Mouse (Mus musculus) forebrain, embryonic 15.5 days (tissue): Measurements from ENCODE around the gene Usp6nl. TPM values are rescaled to one million over a fixed set of nuclear protein-coding genes. Genes with fewer than 3 reads are reported as not detected.

Experiments used
- ATAC-seq: fragments of 200-750 bp; cut with Nextera tagmentation; replicated peaks from 2 replicates; pipeline ENCODE4 v1.8.0; 2017; ENCODE audit warnings: mild to moderate bottlenecking, moderate TSS enrichment, moderate library complexity
- H3K27ac ChIP-seq: fragments of 300-500 bp; sonication (generic); replicated peaks from 2 replicates; pipeline ENCODE4 v1.5.1; 2015; ENCODE audit warnings: mild to moderate bottlenecking, inconsistent platforms
- H3K27me3 ChIP-seq: fragments of 300-500 bp; sonication (generic); 2 replicates; pipeline ENCODE4 v1.6.1; 2015; ENCODE audit warnings: inconsistent platforms
- H3K36me3 ChIP-seq: fragments of 300-500 bp; sonication (generic); 2 replicates; pipeline ENCODE4 v1.6.1; 2015; ENCODE audit warnings: mild to moderate bottlenecking, inconsistent platforms
- H3K4me1 ChIP-seq: fragments of 300-500 bp; sonication (generic); 2 replicates; pipeline ENCODE4 v1.6.1; 2015; ENCODE audit warnings: inconsistent platforms
- H3K4me2 ChIP-seq: fragments of 300-500 bp; sonication (generic); replicated peaks from 2 replicates; pipeline ENCODE4 v1.6.1; 2015; ENCODE audit warnings: mild to moderate bottlenecking, inconsistent platforms
- H3K4me3 ChIP-seq: fragments of 300-500 bp; sonication (generic); 2 replicates; pipeline ENCODE4 v1.5.1; 2015; ENCODE audit warnings: mild to moderate bottlenecking, inconsistent platforms
- H3K9ac ChIP-seq: fragments of 300-500 bp; sonication (generic); replicated peaks from 2 replicates; pipeline ENCODE4 v1.6.1; 2015; ENCODE audit warnings: mild to moderate bottlenecking, inconsistent platforms
- H3K9me3 ChIP-seq: fragments of 300-500 bp; sonication (generic); 2 replicates; pipeline ENCODE4 v1.6.1; 2016; ENCODE audit warnings: inconsistent platforms
- WGBS: fragments of 180-500 bp; shearing (Covaris S2); methylation state at CpG from one replicate; pipeline ENCODE4 v1.1.7; 2015; ENCODE audit warnings: mixed read lengths; 5-methylcytosine and 5-hydroxymethylcytosine counted together
- polyA plus RNA-seq: library from polyadenylated mRNA; unstranded; fragments of >200 nt; fragmentation: Nextera tagmentation; extraction: Ambion mirVana; gene quantifications from 2 replicates; pipeline ENCODE4 v1.2.1, GENCODE M21; 2015

Gene Usp6nl
- polyA plus RNA-seq, 1 experiment from 2014 or later = 7.6 TPM

DNA sequence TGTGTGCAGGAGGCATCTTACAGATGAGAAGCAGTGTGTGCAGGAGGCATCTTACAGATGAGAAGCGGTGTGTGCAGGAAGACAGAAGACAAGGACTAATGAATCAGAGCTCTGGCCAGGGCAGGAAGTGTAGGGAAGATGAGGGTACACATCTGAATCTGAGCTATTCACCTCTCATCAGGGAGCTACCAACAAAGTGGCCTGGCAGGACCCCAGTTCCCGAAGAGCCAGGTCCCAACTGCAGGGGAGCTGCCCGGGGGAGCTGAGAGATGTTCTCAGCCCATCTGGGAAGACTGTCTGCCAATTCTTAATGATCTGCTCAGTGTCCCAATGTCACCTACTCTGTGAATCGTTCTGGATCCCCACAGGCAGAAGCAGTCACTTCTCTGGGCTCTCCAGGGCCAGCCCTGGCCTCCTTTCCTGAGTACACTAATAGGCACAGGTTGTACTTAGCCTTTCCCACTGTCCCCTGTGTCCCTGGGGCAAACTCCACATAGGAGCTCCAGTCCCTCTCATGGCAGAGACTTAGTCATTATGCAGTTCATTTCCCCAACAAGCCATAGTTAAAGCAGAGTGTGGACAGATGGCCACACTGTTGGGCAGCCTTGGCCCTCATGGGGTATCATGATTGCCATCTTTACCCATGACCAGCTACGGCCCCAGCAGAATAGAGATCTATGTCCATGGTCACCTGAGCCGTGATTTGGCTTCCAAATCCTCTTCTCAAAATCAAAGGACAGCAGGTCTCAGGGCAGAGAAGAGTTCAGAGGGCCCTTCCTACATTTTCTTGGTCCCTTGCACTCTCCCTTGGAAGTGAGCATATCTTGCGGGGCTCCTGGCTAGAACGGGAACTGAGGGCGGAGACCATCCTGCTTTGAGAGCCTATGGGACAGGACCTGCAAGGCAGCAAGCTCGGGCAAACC is 165.4 kb downstream of the Usp6nl start:
- WGBS = 80% methylated on average over 10 of the region's 10 CpGs
- Histone ChIP-seq H3K4me1 (peaks cover 23% of the 10 kb centered on the region), H3K36me3 (no peaks in the 10 kb centered on the region), H3K4me2 (no peak overlapping the region), H3K27ac (no peak overlapping the region), H3K27me3 (no peaks in the 10 kb centered on the region), H3K9me3 (no peaks in the 10 kb centered on the region), H3K4me3 (no peak overlapping the region), H3K9ac (no peak overlapping the region)
- ATAC-seq = no peak

DNA sequence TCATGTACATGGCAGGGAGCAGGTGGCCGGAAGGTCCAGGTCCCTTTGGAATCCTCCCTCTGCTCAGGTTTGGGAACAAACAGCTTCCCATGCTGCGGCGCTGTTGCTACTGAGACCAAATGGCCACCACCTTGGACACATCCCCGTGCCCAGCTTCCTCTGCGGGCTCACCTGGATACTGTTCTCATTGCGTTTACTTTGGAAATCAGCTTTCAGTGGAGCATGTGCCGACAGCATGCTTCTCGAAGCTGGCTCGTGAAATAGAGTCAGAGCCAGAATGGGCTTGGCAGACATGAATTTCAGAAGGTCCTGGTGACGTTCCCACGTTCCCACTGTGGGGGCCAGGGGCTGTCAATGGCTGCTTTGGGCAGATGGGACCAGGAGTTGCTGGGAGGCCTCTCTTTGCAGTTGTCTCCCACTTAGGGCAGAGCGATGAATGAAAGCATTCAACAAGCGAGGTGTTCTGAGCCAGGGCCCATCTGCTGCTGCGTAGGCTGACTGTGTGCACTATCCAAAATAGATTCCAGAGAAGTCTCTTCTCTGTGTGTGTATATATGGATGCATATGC is 166.1 kb downstream of the Usp6nl start:
- H3K4me2 ChIP-seq = no peak overlapping the region
- no peaks in the 10 kb centered on the region for H3K27me3 ChIP-seq
- H3K4me3 ChIP-seq = no peak overlapping the region
- H3K36me3 ChIP-seq = no peaks in the 10 kb centered on the region
- H3K9ac ChIP-seq = no peak overlapping the region
- WGBS = 81% methylated on average over 14 of the region's 14 CpGs
- ATAC-seq = peak; percentile 57
- peaks cover 17% of the 10 kb centered on the region for H3K4me1 ChIP-seq
- no peak overlapping the region for H3K27ac ChIP-seq
- H3K9me3 ChIP-seq = no peaks in the 10 kb centered on the region

DNA sequence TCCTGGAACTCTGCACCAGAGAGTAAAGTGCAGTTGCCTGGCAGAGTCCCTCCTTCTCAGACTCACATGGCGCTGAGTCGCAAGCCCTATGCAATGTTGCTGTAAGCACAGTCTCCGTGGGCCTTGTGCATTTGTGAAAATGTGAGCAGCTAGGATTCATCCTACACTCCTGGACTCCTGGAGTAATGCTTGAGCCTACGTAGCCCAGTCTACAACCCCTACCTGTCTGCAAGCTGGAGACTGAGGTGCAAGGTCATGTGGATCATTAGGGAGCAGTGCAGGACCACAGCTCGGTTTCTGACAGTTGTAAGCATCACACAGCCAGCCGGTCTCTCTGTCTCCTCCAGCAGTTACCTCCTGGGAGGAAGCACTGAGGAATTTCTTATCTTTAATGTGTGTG is 167.6 kb downstream of the Usp6nl start:
- ATAC-seq = no peak
- H3K4me1 ChIP-seq = peaks cover 8% of the 10 kb centered on the region
- no peaks in the 10 kb centered on the region for H3K36me3 ChIP-seq
- H3K9me3 ChIP-seq = no peaks in the 10 kb centered on the region
- no peaks in the 10 kb centered on the region for H3K27me3 ChIP-seq
- 93% methylated on average over 6 of the region's 6 CpGs for WGBS
- H3K27ac ChIP-seq = no peak overlapping the region
- no peak overlapping the region for H3K9ac ChIP-seq
- no peak overlapping the region for H3K4me3 ChIP-seq
- H3K4me2 ChIP-seq = no peak overlapping the region

DNA sequence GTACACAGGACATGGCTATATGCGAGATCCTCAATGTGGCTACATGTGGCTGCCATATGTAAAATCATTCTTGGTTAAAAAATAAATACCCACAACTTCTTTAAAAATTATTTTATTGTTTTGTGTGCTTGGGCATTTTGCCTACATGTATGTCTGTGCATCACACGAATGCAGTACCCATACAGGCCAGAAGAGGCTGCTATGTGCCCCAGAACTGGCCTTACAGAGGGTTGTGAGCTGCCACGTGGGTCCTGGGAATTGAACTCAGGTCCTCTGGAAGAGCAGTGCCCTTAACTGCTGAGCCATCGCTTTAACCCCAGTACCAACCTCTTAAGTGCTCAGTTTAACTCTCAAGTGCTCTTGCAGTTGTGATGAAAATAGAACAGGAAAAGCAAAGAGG is 168.4 kb downstream of the Usp6nl start:
- no peak overlapping the region for H3K4me2 ChIP-seq
- peaks cover 8% of the 10 kb centered on the region for H3K4me1 ChIP-seq
- H3K36me3 ChIP-seq = no peaks in the 10 kb centered on the region
- H3K9ac ChIP-seq = no peak overlapping the region
- no peak for ATAC-seq
- H3K9me3 ChIP-seq = no peaks in the 10 kb centered on the region
- WGBS = 88% methylated on average over 4 of the region's 4 CpGs
- no peak overlapping the region for H3K4me3 ChIP-seq
- H3K27me3 ChIP-seq = no peaks in the 10 kb centered on the region
- H3K27ac ChIP-seq = no peak overlapping the region

DNA sequence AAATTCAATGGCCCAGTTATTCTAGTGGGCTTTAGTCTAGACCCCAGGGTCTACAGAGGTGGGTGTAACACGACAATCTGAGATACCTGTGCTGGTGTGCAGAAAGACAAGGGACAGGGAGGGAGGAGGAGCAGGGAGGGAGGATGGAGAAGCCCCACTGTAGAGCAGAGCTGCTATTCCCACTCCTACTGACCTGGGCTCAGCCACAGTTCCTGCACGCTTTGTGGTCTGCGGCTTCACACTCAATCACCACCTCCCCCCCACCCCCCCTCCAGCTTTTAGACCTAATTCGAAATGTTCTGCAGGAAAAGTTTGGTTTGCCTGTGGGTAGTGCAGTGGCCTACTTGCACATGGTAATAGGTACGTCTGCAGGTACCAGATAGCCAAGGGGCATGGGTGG is 171.4 kb downstream of the Usp6nl start:
- no peak for ATAC-seq
- H3K9ac ChIP-seq = no peak overlapping the region

More for the DNA sequence above, 171.4 kb downstream of the Usp6nl start:
- no peak overlapping the region for H3K4me2 ChIP-seq
- peaks cover 6% of the 10 kb centered on the region; the same call in 1 of the 2 replicates for H3K4me1 ChIP-seq
- H3K27me3 ChIP-seq = no peaks in the 10 kb centered on the region
- H3K27ac ChIP-seq = no peak overlapping the region
- H3K9me3 ChIP-seq = no peaks in the 10 kb centered on the region
- no peak overlapping the region for H3K4me3 ChIP-seq
- WGBS = 80% methylated on average over 5 of the region's 5 CpGs
- no peaks in the 10 kb centered on the region for H3K36me3 ChIP-seq

Other genes starting within 250 kb of the Usp6nl start
- gene Proser2, start 192.5 kb upstream of the Usp6nl start, polyA plus RNA-seq = 3.3 and 3.6 TPM in 2 replicates
- gene Echdc3, start 109.6 kb upstream of the Usp6nl start, polyA plus RNA-seq = 0.65 and 1.1 TPM in 2 replicates